In genomic region chr1:75371317-75372095, GRCm38 (mm10) we compare ENCODE assay signal across 9 mouse cellular contexts. TPM values are rescaled to one million over a fixed set of nuclear protein-coding genes. Genes with fewer than 3 reads are reported as not detected.
DNase-seq lines count a peak whose midpoint lies in the region; ATAC-seq and TF ChIP-seq lines count a peak whose summit lies in the region.
"Had no signal": no experiment of that assay in that cellular context is flagged by ENCODE, and none has a peak within 500 bp of the region (broad histone marks: within the 10 kb centered on the region; RNA-seq: fewer than 3 reads in every experiment).

No protein-coding gene starts in this region.

- ATAC-seq in embryonic facial prominence, embryonic 11.5 days (replicated peaks; ENCODE audit: insufficient number of reproducible peaks, low FRiP score, low TSS enrichment, low read depth): no peak

- H3K79me2 ChIP-seq in myocyte (ENCODE audit: control insufficient read depth, insufficient read depth): no peaks in the 10 kb centered on the region

- no peak overlapping the region for H3K9ac ChIP-seq in embryonic facial prominence, embryonic 11.5 days (replicated peaks; ENCODE audit: low read length)
- H3K9ac ChIP-seq: neural tube, embryonic 13.5 days had no signal

- intact Hi-C loops in heart, postnatal 25 days (cut with DNase I): loop anchor here (2.0 to 5.0 kb wide), 2 partner anchors 29 to 36 kb away; no protein-coding TSS in a partner anchor

- peaks cover 2% of the 10 kb centered on the region; the same call in 1 of the 2 replicates for H3K27me3 ChIP-seq in embryonic facial prominence, embryonic 11.5 days (ENCODE audit: control insufficient read depth, insufficient read depth, low read length)
- no peaks in the 10 kb centered on the region for H3K27me3 ChIP-seq in myocyte (ENCODE audit: control insufficient read depth, insufficient read depth, insufficient read length)

- no peak for TF ChIP-seq POLR2A in myocyte (IDR thresholded peaks at IDR 0.05; ENCODE audit: insufficient read length, low read depth)

- DNase-seq in heart, adult 11 months: peak; percentile 95
- no peak for DNase-seq in heart, postnatal 25 days (ENCODE audit: low spot score)
- DNase-seq in 3134 (ENCODE audit: extremely low read depth, insufficient read length, low spot score): peak; percentile 69
- peak; percentile 89 for DNase-seq in adrenal gland, postnatal 14 days
- peak; percentile 54 for DNase-seq in embryonic facial prominence, embryonic 11.5 days (ENCODE audit: low spot score)
- peak; percentile 24 for DNase-seq in kidney, adult 9 months
- no peak for DNase-seq in thymus, postnatal 10 days (ENCODE audit: low spot score in 2 of 2)

- peaks cover 8% of the 10 kb centered on the region for H3K4me1 ChIP-seq in embryonic facial prominence, embryonic 11.5 days (ENCODE audit: control insufficient read depth, insufficient read depth, low read length)

- no peaks in the 10 kb centered on the region for H3K9me3 ChIP-seq in embryonic facial prominence, embryonic 11.5 days (replicated peaks; ENCODE audit: control insufficient read depth, low read length)
- H3K9me3 ChIP-seq: neural tube, embryonic 13.5 days had no signal

- no peaks in the 10 kb centered on the region for H3K36me3 ChIP-seq in embryonic facial prominence, embryonic 11.5 days (replicated peaks; ENCODE audit: control insufficient read depth, insufficient read depth, low read depth, low read length)
- H3K36me3 ChIP-seq in myocyte (ENCODE audit: control insufficient read depth, insufficient read depth): peaks cover 5% of the 10 kb centered on the region
- H3K36me3 ChIP-seq: neural tube, embryonic 13.5 days had no signal

- H3K4me3 ChIP-seq in embryonic facial prominence, embryonic 11.5 days (ENCODE audit: low read depth, low read length): no peak overlapping the region
- H3K4me3 ChIP-seq in myocyte: no peak overlapping the region
- H3K4me3 ChIP-seq: neural tube, embryonic 13.5 days had no signal

- 50% methylated on average over 13 of the region's 13 CpGs for WGBS in embryonic facial prominence, embryonic 11.5 days

- no peak overlapping the region for H3K27ac ChIP-seq in embryonic facial prominence, embryonic 11.5 days (replicated peaks; ENCODE audit: low read depth, low read length)
- H3K27ac ChIP-seq: neural tube, embryonic 13.5 days had no signal

- H3K4me2 ChIP-seq in embryonic facial prominence, embryonic 11.5 days (ENCODE audit: low read depth, low read length): no peak overlapping the region
- H3K4me2 ChIP-seq in myocyte (ENCODE audit: low read depth): no peak overlapping the region
- H3K4me2 ChIP-seq: neural tube, embryonic 13.5 days had no signal

- no peak overlapping the region for H3ac ChIP-seq in myocyte (ENCODE audit: control insufficient read depth, insufficient read length)

TF ChIP-seq in myocyte, 11 proteins besides CTCF, POLR2A, EP300 and RAD21:
- TF ChIP-seq MYOD1 (IDR thresholded peaks at IDR 0.05; ENCODE audit: control insufficient read depth in 1 of 3, insufficient read length in 2 of 3, low read depth in 2 of 3) (peak in 2 of 3 experiments; percentile 61 to 72), MYOG (IDR thresholded peaks at IDR 0.05; ENCODE audit: control insufficient read depth in 1 of 3, insufficient read depth in 1 of 3, insufficient read length in 2 of 3, low read depth in 2 of 3) (peak; percentile 32 to 90 (median 60)), USF1 (IDR thresholded peaks at IDR 0.05; ENCODE audit: low read depth) (no peak), CEBPB (IDR thresholded peaks at IDR 0.05; ENCODE audit: insufficient read depth, poor library complexity, severe bottlenecking) (no peak), POLR2AphosphoS2 (IDR thresholded peaks at IDR 0.05; ENCODE audit: insufficient read length, low read depth) (peak; percentile 77)

RNA-seq across cellular contexts. Expression of gene Speg, which starts 3.6 kb away (rescaled TPM):
- total RNA-seq in heart, postnatal 25 days (2021): 100 to 1,000 TPM; 141 to 144 TPM
- total RNA-seq in adrenal gland, postnatal 14 days (2021): 11.0 and 18.3 TPM in 2 replicates
- 16.7 and 19.9 TPM in 2 replicates for polyA plus RNA-seq in embryonic facial prominence, embryonic 11.5 days (2014; fragmentation: Nextera tagmentation; extraction: Ambion mirVana)
- 42.3 TPM for polyA plus RNA-seq in myocyte (2012; fragmentation: generic; extraction: Trizol)

RNA-seq across cellular contexts. Expression of gene Des, which starts 11.4 kb away (rescaled TPM):
- 1,000 to 10,000 TPM; 1,261 to 1,294 TPM for total RNA-seq in heart, postnatal 25 days (2021)
- total RNA-seq in adrenal gland, postnatal 14 days (2021): 19.8 and 26.9 TPM in 2 replicates
- polyA plus RNA-seq in embryonic facial prominence, embryonic 11.5 days (2014; fragmentation: Nextera tagmentation; extraction: Ambion mirVana): 6.9 and 9.9 TPM in 2 replicates
- 2,193 TPM for polyA plus RNA-seq in myocyte (2012; fragmentation: generic; extraction: Trizol)

RNA-seq across cellular contexts. Expression of gene Dnpep, which starts 53.7 kb away (rescaled TPM):
- total RNA-seq in heart, postnatal 25 days (2021): 10 to 100 TPM; 81.8 to 82.7 TPM
- total RNA-seq in adrenal gland, postnatal 14 days (2021): 92.5 and 101 TPM in 2 replicates
- polyA plus RNA-seq in embryonic facial prominence, embryonic 11.5 days (2014; fragmentation: Nextera tagmentation; extraction: Ambion mirVana): 123 and 146 TPM in 2 replicates
- 170 TPM for polyA plus RNA-seq in myocyte (2012; fragmentation: generic; extraction: Trizol)

Comparison
In these comparisons a context has a peak if more than half of its experiments do, and no peak if none do; other contexts are left out.
1. DNase-seq: peak in heart, adult 11 months (single experiment), 3134 (single experiment), adrenal gland, postnatal 14 days (single experiment), embryonic facial prominence, embryonic 11.5 days (single experiment) and kidney, adult 9 months (single experiment); none in heart, postnatal 25 days (single experiment) and thymus, postnatal 10 days (0 of 2).
2. RNA of gene Des, which starts 11.4 kb away (total RNA-seq): 1,261 to 1,294 TPM in heart, postnatal 25 days; 19.8 to 26.9 TPM in adrenal gland, postnatal 14 days; every median in the first group is over 10 times any median in the second.